Mouse (Mus musculus) erythroblast, embryonic 14.5 days (primary cell): ENCODE data around the gene Dzip1l.

Source experiments
- GATA1 ChIP-seq: IDR thresholded peaks from 2 replicates; pipeline ENCODE4 v1.6.1; 2012; ENCODE audit warnings: low read length, inconsistent platforms, mixed read lengths
- TAL1 ChIP-seq: IDR thresholded peaks from 3 replicates; pipeline ENCODE4 v1.6.1; 2012; ENCODE audit warnings: low read length, inconsistent platforms, mixed read lengths

DNA sequence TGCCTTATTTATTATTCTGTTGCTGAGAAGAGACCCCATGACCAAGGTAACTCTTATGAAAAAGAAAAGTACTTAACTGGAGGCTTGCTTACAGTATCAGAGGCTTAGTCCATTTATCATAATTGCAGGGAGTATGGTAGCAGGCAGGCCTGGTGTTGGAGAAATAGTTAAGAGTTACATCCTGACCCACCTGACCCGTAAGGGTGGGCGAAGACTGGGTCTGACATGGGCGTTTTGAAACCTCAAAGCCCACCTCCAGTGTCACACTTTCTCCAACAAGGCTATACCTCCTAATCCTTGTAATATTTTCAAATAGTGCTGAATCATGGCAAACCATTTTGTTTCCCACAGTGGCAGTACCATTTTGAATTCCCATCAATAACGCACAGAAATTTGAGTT is 715 bp upstream of the Dzip1l start:
- TF ChIP-seq TAL1 (no peak), GATA1 (no peak)
